Mouse (Mus musculus): ENCODE results near the gene Prl3d1. TPM values are rescaled to one million over a fixed set of nuclear protein-coding genes. Genes with fewer than 3 reads are reported as not detected.
"Not testable (repeated sequence)": the region's sequence is repeated elsewhere in the genome, so short reads cannot be mapped to it uniquely, and the experiment has no call there.

Gene Prl3d1
- total RNA-seq (2021), result not detected in 2 replicates
- long read RNA-seq, experiment 1, result 0 reads
- long read RNA-seq, experiment 2, result 0 reads

GRCm38 (mm10) chr13:27093890-27094289 lies at the start of gene Prl3d1:
Gene Prl3d1 (plus strand): TSS chr13:27094190.
- DNase-seq, result not testable (repeated sequence)

- no peak for DNase-seq
These were observed 36.7 kb upstream of the Prl3d1 start, which contains the start of gene Prl for GRCm38 (mm10) chr13:27057270-27057669. Gene Prl (plus strand): TSS chr13:27057570.

GRCm38 (mm10) chr13:27059177-27059576 lies 34.8 kb upstream of the Prl3d1 start:
- no peak for DNase-seq

- DNase-seq, result not testable (repeated sequence)
These were observed 27.4 kb downstream of the Prl3d1 start, which contains the start of gene Prl3d2 for GRCm38 (mm10) chr13:27121398-27121797. Gene Prl3d2 (plus strand): TSS chr13:27121698.

- no peak for DNase-seq
These were observed 54.3 kb downstream of the Prl3d1 start for GRCm38 (mm10) chr13:27148264-27148663.

Other genes starting within 250 kb of the Prl3d1 start
- gene Prl, start 36.6 kb upstream of the Prl3d1 start, total RNA-seq (2021), result not detected in 2 replicates
- not detected in 2 replicates for gene Prl3d2, start 27.5 kb downstream of the Prl3d1 start, total RNA-seq (2021)
- gene Prl3d3, start 62.6 kb downstream of the Prl3d1 start, total RNA-seq (2021), result not detected in 2 replicates
- gene Prl3c1, start 102.5 kb downstream of the Prl3d1 start, total RNA-seq (2021), result not detected in 2 replicates
- gene Prl3b1, start 147.7 kb downstream of the Prl3d1 start, total RNA-seq (2021), result not detected in 2 replicates
- gene Prl3a1, start 165.2 kb downstream of the Prl3d1 start, total RNA-seq (2021), result not detected in 2 replicates
- not detected in 2 replicates for gene Prl6a1, start 218.4 kb downstream of the Prl3d1 start, total RNA-seq (2021)